Comparison of ENCODE assay signal across 7 mouse cellular contexts in genomic region chr14:74847311-74848133, GRCm38 (mm10).
A peak's percentile ranks its signal among the peaks of the same experiment; 100 is the strongest.
DNase-seq lines count a peak whose midpoint lies in the region; ATAC-seq and TF ChIP-seq lines count a peak whose summit lies in the region.

No protein-coding gene starts in this region.

- 37% methylated on average over 14 of the region's 14 CpGs for WGBS in limb, embryonic 14.5 days
- WGBS in neural tube, embryonic 15.5 days: 55% methylated on average over 14 of the region's 14 CpGs
- 69% methylated on average over 14 of the region's 14 CpGs for WGBS in forebrain, embryonic 16.5 days
- WGBS in hindbrain, embryonic 13.5 days: 83% methylated on average over 14 of the region's 14 CpGs

- H3K27ac ChIP-seq in CH12.LX (ENCODE audit: insufficient read depth, low read depth): peak overlapping the region; percentile 48
- no peak overlapping the region for H3K27ac ChIP-seq in limb, embryonic 14.5 days (replicated peaks; ENCODE audit: low read depth, low read length)
- peak overlapping the region; percentile 58; the same call in 1 of the 2 replicates for H3K27ac ChIP-seq in neural tube, embryonic 15.5 days (replicated peaks)
- no peak overlapping the region for H3K27ac ChIP-seq in forebrain, embryonic 16.5 days (ENCODE audit: low read length)
- H3K27ac ChIP-seq in hindbrain, embryonic 13.5 days: no peak overlapping the region

- H3K9ac ChIP-seq in CH12.LX (ENCODE audit: insufficient read depth, low read depth): peak overlapping the region; percentile 3
- H3K9ac ChIP-seq in limb, embryonic 14.5 days (ENCODE audit: low read depth, low read length, severe bottlenecking): no peak overlapping the region
- H3K9ac ChIP-seq in neural tube, embryonic 15.5 days (replicated peaks): no peak overlapping the region
- no peak overlapping the region for H3K9ac ChIP-seq in forebrain, embryonic 16.5 days (replicated peaks; ENCODE audit: low read depth, low read length)
- no peak overlapping the region for H3K9ac ChIP-seq in hindbrain, embryonic 13.5 days

- peak; percentile 93 for DNase-seq in CH12.LX (ENCODE audit: extremely low read depth)
- DNase-seq in c-Kit-positive CD71-positive TER-119-positive erythroid progenitor cells, embryonic 14.5 days (ENCODE audit: low spot score): peak; percentile 32
- no peak for DNase-seq in limb, embryonic 14.5 days (ENCODE audit: low spot score)
- no peak for DNase-seq in gastrocnemius, postnatal 25 days

- peak; percentile 24; the same call in 1 of the 2 replicates for ATAC-seq in limb, embryonic 14.5 days (ENCODE audit: low FRiP score, low read depth)
- no peak for ATAC-seq in neural tube, embryonic 15.5 days (ENCODE audit: low FRiP score)
- ATAC-seq in forebrain, embryonic 16.5 days: no peak
- ATAC-seq in hindbrain, embryonic 13.5 days (ENCODE audit: low FRiP score): no peak

- no peaks in the 10 kb centered on the region for H3K9me3 ChIP-seq in CH12.LX (replicated peaks; ENCODE audit: low read length)
- no peaks in the 10 kb centered on the region for H3K9me3 ChIP-seq in limb, embryonic 14.5 days (ENCODE audit: control insufficient read depth, low read length)
- no peaks in the 10 kb centered on the region for H3K9me3 ChIP-seq in neural tube, embryonic 15.5 days (replicated peaks)
- no peaks in the 10 kb centered on the region for H3K9me3 ChIP-seq in forebrain, embryonic 16.5 days (ENCODE audit: control insufficient read depth, low read length)
- no peaks in the 10 kb centered on the region for H3K9me3 ChIP-seq in hindbrain, embryonic 13.5 days

- no peak for TF ChIP-seq CTCF in CH12.LX (conservative IDR thresholded peaks at IDR 0.05 in 1 of 2, IDR thresholded peaks at IDR 0.05 in 1 of 2; ENCODE audit: low read depth in 2 of 2, low read length in 2 of 2)

- peak; percentile 68 for TF ChIP-seq EP300 in CH12.LX (IDR thresholded peaks at IDR 0.05; ENCODE audit: low read length)

- no peak; the same call in 1 of the 2 replicates for TF ChIP-seq RAD21 in CH12.LX (IDR thresholded peaks at IDR 0.05; ENCODE audit: low read depth, low read length)

- in situ Hi-C loops in CH12.LX (cut with MboI; ENCODE audit: low pct_ligation_motif_present, low pct_unique_long_range_greater_than_20kb, low sequenced_read_pairs): no loop called here

- no peaks in the 10 kb centered on the region for H3K27me3 ChIP-seq in CH12.LX (replicated peaks)
- no peaks in the 10 kb centered on the region for H3K27me3 ChIP-seq in limb, embryonic 14.5 days (ENCODE audit: control insufficient read depth, insufficient read depth, low read length)
- H3K27me3 ChIP-seq in neural tube, embryonic 15.5 days (replicated peaks): no peaks in the 10 kb centered on the region
- no peaks in the 10 kb centered on the region for H3K27me3 ChIP-seq in forebrain, embryonic 16.5 days (replicated peaks; ENCODE audit: control insufficient read depth, insufficient read depth, low read length)
- H3K27me3 ChIP-seq in hindbrain, embryonic 13.5 days: no peaks in the 10 kb centered on the region

- H3K36me3 ChIP-seq in CH12.LX (replicated peaks in 1 of 2; ENCODE audit: control insufficient read depth in 1 of 2, insufficient read depth in 1 of 2, low read length in 1 of 2): peaks cover 0 to 14% of the 10 kb centered on the region in 2 experiments
- no peaks in the 10 kb centered on the region for H3K36me3 ChIP-seq in limb, embryonic 14.5 days (ENCODE audit: control insufficient read depth, insufficient read depth, low read length)
- no peaks in the 10 kb centered on the region for H3K36me3 ChIP-seq in neural tube, embryonic 15.5 days
- H3K36me3 ChIP-seq in forebrain, embryonic 16.5 days (ENCODE audit: control insufficient read depth, insufficient read depth): no peaks in the 10 kb centered on the region
- no peaks in the 10 kb centered on the region for H3K36me3 ChIP-seq in hindbrain, embryonic 13.5 days

- TF ChIP-seq POLR2A in CH12.LX (IDR thresholded peaks at IDR 0.05; ENCODE audit: low read depth, low read length): peak; percentile 60
- no peak for TF ChIP-seq POLR2A in limb, embryonic 14.5 days (IDR thresholded peaks at IDR 0.05; ENCODE audit: borderline replicate concordance, extremely low read depth, insufficient read depth, insufficient read length)

- peak overlapping the region; percentile 51 for H3K4me2 ChIP-seq in CH12.LX (ENCODE audit: insufficient read depth, low read depth, poor library complexity, severe bottlenecking)
- H3K4me2 ChIP-seq in limb, embryonic 14.5 days (replicated peaks; ENCODE audit: low read depth, low read length, severe bottlenecking): no peak overlapping the region; the same call in 1 of the 2 replicates
- H3K4me2 ChIP-seq in neural tube, embryonic 15.5 days: no peak overlapping the region; the same call in 1 of the 2 replicates
- H3K4me2 ChIP-seq in forebrain, embryonic 16.5 days (ENCODE audit: low read length): no peak overlapping the region
- no peak overlapping the region for H3K4me2 ChIP-seq in hindbrain, embryonic 13.5 days

- H3K4me1 ChIP-seq in CH12.LX (ENCODE audit: control insufficient read depth in 1 of 2, insufficient read depth in 2 of 2): peaks cover 9 to 39% of the 10 kb centered on the region in 2 experiments
- H3K4me1 ChIP-seq in limb, embryonic 14.5 days (ENCODE audit: control insufficient read depth, insufficient read depth, low read length): peaks cover 34% of the 10 kb centered on the region
- H3K4me1 ChIP-seq in neural tube, embryonic 15.5 days: peaks cover 26% of the 10 kb centered on the region
- H3K4me1 ChIP-seq in forebrain, embryonic 16.5 days (replicated peaks; ENCODE audit: control insufficient read depth, insufficient read depth, low read length): peaks cover 18% of the 10 kb centered on the region
- H3K4me1 ChIP-seq in hindbrain, embryonic 13.5 days (replicated peaks): peaks cover 24% of the 10 kb centered on the region

- H3K79me2 ChIP-seq in CH12.LX (replicated peaks; ENCODE audit: control insufficient read depth, extremely low read depth, insufficient read depth, poor library complexity, severe bottlenecking): no peaks in the 10 kb centered on the region

- peak overlapping the region; percentile 21 to 54 (median 47) for H3K4me3 ChIP-seq in CH12.LX (replicated peaks in 1 of 3; ENCODE audit: low read depth in 2 of 3, low read length in 2 of 3, poor library complexity in 1 of 3)
- no peak overlapping the region for H3K4me3 ChIP-seq in limb, embryonic 14.5 days (replicated peaks; ENCODE audit: low read length)
- H3K4me3 ChIP-seq in neural tube, embryonic 15.5 days (replicated peaks): no peak overlapping the region
- H3K4me3 ChIP-seq in forebrain, embryonic 16.5 days (replicated peaks; ENCODE audit: low read length): no peak overlapping the region
- H3K4me3 ChIP-seq in hindbrain, embryonic 13.5 days: no peak overlapping the region

- dilution Hi-C loops in CH12.LX (cut with MboI; ENCODE audit: extremely low pct_ligation_motif_present, extremely low pct_unique_long_range_greater_than_20kb, low sequenced_read_pairs): no loop called here

TF ChIP-seq in CH12.LX, 34 proteins besides CTCF, POLR2A, EP300 and RAD21:
- TF ChIP-seq JUN (IDR thresholded peaks at IDR 0.05; ENCODE audit: insufficient read depth, low read depth, low read length) (peak; percentile 78; the same call in 1 of the 2 replicates), IRF4 (IDR thresholded peaks at IDR 0.05; ENCODE audit: low read depth, low read length) (peak; percentile 66), PAX5 (IDR thresholded peaks at IDR 0.05; ENCODE audit: low read length) (no peak), USF1 (IDR thresholded peaks at IDR 0.05; ENCODE audit: low read depth, low read length) (peak; percentile 72), MXI1 (IDR thresholded peaks at IDR 0.05; ENCODE audit: low read depth, low read length) (peak; percentile 68; the same call in 1 of the 2 replicates), JUND (conservative IDR thresholded peaks at IDR 0.05; ENCODE audit: low read depth, low read length) (peak; percentile 70), CHD1 (IDR thresholded peaks at IDR 0.05; ENCODE audit: low read depth, low read length) (peak; percentile 68), NELFE (IDR thresholded peaks at IDR 0.05; ENCODE audit: low read depth, low read length) (0 out of 2 replicates have a peak, but pooled peaks have one; percentile 44), ELF1 (IDR thresholded peaks at IDR 0.05; ENCODE audit: low read depth, low read length) (peak; percentile 81), SIN3A (IDR thresholded peaks at IDR 0.05; ENCODE audit: low read length) (peak; percentile 73; the same call in 1 of the 2 replicates), RCOR1 (conservative IDR thresholded peaks at IDR 0.05; ENCODE audit: low read depth, low read length) (no peak), USF2 (conservative IDR thresholded peaks at IDR 0.05; ENCODE audit: low read depth, low read length) (peak; percentile 27), TCF12 (IDR thresholded peaks at IDR 0.05; ENCODE audit: low read depth, low read length) (peak; percentile 36; the same call in 1 of the 2 replicates), CHD2 (IDR thresholded peaks at IDR 0.05; ENCODE audit: low read length) (no peak), ETS1 (conservative IDR thresholded peaks at IDR 0.05; ENCODE audit: low read depth, low read length) (peak; percentile 78), ZC3H11A (IDR thresholded peaks at IDR 0.05; ENCODE audit: low read depth, low read length) (no peak), BHLHE40 (IDR thresholded peaks at IDR 0.05; ENCODE audit: low read depth, low read length) (peak; percentile 92), ZNF384 (IDR thresholded peaks at IDR 0.05; ENCODE audit: low read depth, low read length) (no peak), HCFC1 (IDR thresholded peaks at IDR 0.05; ENCODE audit: low read depth, low read length) (peak; percentile 66), POLR2AphosphoS2 (IDR thresholded peaks at IDR 0.05; ENCODE audit: low read depth, low read length) (no peak), MAX (IDR thresholded peaks at IDR 0.05; ENCODE audit: low read length) (peak; percentile 64; the same call in 1 of the 2 replicates)

Comparison
In these comparisons a context has a peak if more than half of its experiments do, and no peak if none do; other contexts are left out.
1. DNase-seq: peak in CH12.LX (single experiment) and c-Kit-positive CD71-positive TER-119-positive erythroid progenitor cells, embryonic 14.5 days (single experiment); none in limb, embryonic 14.5 days (single experiment) and gastrocnemius, postnatal 25 days (single experiment).
2. H3K27ac ChIP-seq: peak in CH12.LX (single experiment) and neural tube, embryonic 15.5 days (single experiment); none in limb, embryonic 14.5 days (single experiment), forebrain, embryonic 16.5 days (single experiment) and hindbrain, embryonic 13.5 days (single experiment).
3. H3K4me3 ChIP-seq: peak in CH12.LX (3 of 3); none in limb, embryonic 14.5 days (single experiment), neural tube, embryonic 15.5 days (single experiment), forebrain, embryonic 16.5 days (single experiment) and hindbrain, embryonic 13.5 days (single experiment).